Mouse (Mus musculus): ENCODE measurements around the gene Asic2. TPM values are rescaled to one million over a fixed set of nuclear protein-coding genes. Genes with fewer than 3 reads are reported as not detected.

The Asic2 gene
- polyA plus RNA-seq, 2 experiments = 0.01 to 0.04 TPM

DNA sequence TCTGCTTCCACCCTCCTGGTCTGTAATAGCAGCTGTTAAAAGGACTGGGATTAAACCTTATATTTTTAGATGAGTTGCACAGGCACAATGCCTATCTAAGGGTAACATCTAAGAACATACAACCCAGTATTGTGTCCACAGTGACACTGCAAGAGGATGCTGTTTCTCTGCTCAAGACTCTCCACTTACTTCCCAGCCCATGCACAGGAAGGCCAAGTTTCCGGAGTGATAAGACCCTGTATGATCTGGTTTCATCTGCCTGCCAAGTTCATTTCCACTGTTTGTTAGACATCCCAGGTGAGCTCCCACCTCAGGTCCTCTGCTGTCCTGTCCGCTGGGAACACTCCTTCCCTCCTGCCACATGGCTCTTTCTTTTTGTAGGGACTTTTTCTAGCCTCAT, 908.2 kb downstream of the Asic2 start:
- no peak for TF ChIP-seq EP300 (IDR thresholded peaks at IDR 0.05; ENCODE audit: low read depth)
- TF ChIP-seq CTCF (IDR thresholded peaks at IDR 0.05; ENCODE audit: low read depth) = no peak
- no peak overlapping the region for H3K9ac ChIP-seq (replicated peaks)
- H3K4me2 ChIP-seq (ENCODE audit: low read depth) = no peak overlapping the region
- no peaks in the 10 kb centered on the region for H3K27me3 ChIP-seq (ENCODE audit: control insufficient read depth, insufficient read depth, low read length)
- no peak for ATAC-seq (ENCODE audit: insufficient read depth)
- H3K4me3 ChIP-seq (ENCODE audit: insufficient read depth in 1 of 2, low read depth in 2 of 2, low read length in 2 of 2) = no peak overlapping the region
- 43% methylated on average over 2 of the region's 2 CpGs for WGBS (ENCODE audit: insufficient replicate concordance)
- H3K36me3 ChIP-seq (replicated peaks; ENCODE audit: control insufficient read depth, insufficient read depth, low read depth) = no peaks in the 10 kb centered on the region
- DNase-seq (ENCODE audit: low read depth in 3 of 3, low spot score in 3 of 3) = no peak
- H3K27ac ChIP-seq = no peak overlapping the region
- no peaks in the 10 kb centered on the region for H3K9me3 ChIP-seq (ENCODE audit: control insufficient read depth, low read length)
- no peaks in the 10 kb centered on the region for H3K4me1 ChIP-seq (replicated peaks; ENCODE audit: control insufficient read depth in 2 of 2, insufficient read depth in 2 of 2, low read length in 1 of 2)

GRCm38 (mm10) chr11:81059546-81059945, 908.7 kb downstream of the Asic2 start:
- Histone ChIP-seq H3K4me2 (ENCODE audit: low read depth) (no peak overlapping the region), H3K9me3 (ENCODE audit: control insufficient read depth, low read length) (no peaks in the 10 kb centered on the region), H3K27ac (no peak overlapping the region), H3K4me3 (ENCODE audit: insufficient read depth in 1 of 2, low read depth in 2 of 2, low read length in 2 of 2) (no peak overlapping the region), H3K4me1 (replicated peaks; ENCODE audit: control insufficient read depth in 2 of 2, insufficient read depth in 2 of 2, low read length in 1 of 2) (no peaks in the 10 kb centered on the region), H3K27me3 (ENCODE audit: control insufficient read depth, insufficient read depth, low read length) (no peaks in the 10 kb centered on the region), H3K36me3 (replicated peaks; ENCODE audit: control insufficient read depth, insufficient read depth, low read depth) (no peaks in the 10 kb centered on the region), H3K9ac (replicated peaks) (no peak overlapping the region)
- 54% methylated on average over 9 of the region's 9 CpGs for WGBS (ENCODE audit: insufficient replicate concordance)
- ATAC-seq (ENCODE audit: insufficient read depth) (no peak), DNase-seq (ENCODE audit: low read depth in 3 of 3, low spot score in 3 of 3) (no peak)
- TF ChIP-seq EP300 (IDR thresholded peaks at IDR 0.05; ENCODE audit: low read depth) = no peak
- no peak for TF ChIP-seq CTCF (IDR thresholded peaks at IDR 0.05; ENCODE audit: low read depth)

GRCm38 (mm10) chr11:81057506-81057905, 910.8 kb downstream of the Asic2 start:
- Histone ChIP-seq H3K9me3 (ENCODE audit: control insufficient read depth, low read length) (no peaks in the 10 kb centered on the region), H3K36me3 (replicated peaks; ENCODE audit: control insufficient read depth, insufficient read depth, low read depth) (no peaks in the 10 kb centered on the region), H3K9ac (replicated peaks) (no peak overlapping the region), H3K4me3 (ENCODE audit: insufficient read depth in 1 of 2, low read depth in 2 of 2, low read length in 2 of 2) (no peak overlapping the region), H3K27me3 (ENCODE audit: control insufficient read depth, insufficient read depth, low read length) (no peaks in the 10 kb centered on the region), H3K4me1 (replicated peaks; ENCODE audit: control insufficient read depth in 2 of 2, insufficient read depth in 2 of 2, low read length in 1 of 2) (no peaks in the 10 kb centered on the region), H3K27ac (no peak overlapping the region), H3K4me2 (ENCODE audit: low read depth) (no peak overlapping the region)
- TF ChIP-seq CTCF (IDR thresholded peaks at IDR 0.05; ENCODE audit: low read depth) (no peak), EP300 (IDR thresholded peaks at IDR 0.05; ENCODE audit: low read depth) (no peak)
- DNase-seq (ENCODE audit: low read depth in 3 of 3, low spot score in 3 of 3) = no peak
- ATAC-seq (ENCODE audit: insufficient read depth) = no peak
- WGBS (ENCODE audit: insufficient replicate concordance) = 69% methylated on average over 3 of the region's 3 CpGs

GRCm38 (mm10) chr11:81056776-81057175, 911.5 kb downstream of the Asic2 start:
- WGBS (ENCODE audit: insufficient replicate concordance) = 67% methylated on average over 9 of the region's 9 CpGs
- DNase-seq (ENCODE audit: low read depth in 3 of 3, low spot score in 3 of 3) (no peak), ATAC-seq (ENCODE audit: insufficient read depth) (no peak)
- H3K4me3 ChIP-seq (ENCODE audit: insufficient read depth in 1 of 2, low read depth in 2 of 2, low read length in 2 of 2) = no peak overlapping the region
- no peak for TF ChIP-seq CTCF (IDR thresholded peaks at IDR 0.05; ENCODE audit: low read depth)
- no peak for TF ChIP-seq EP300 (IDR thresholded peaks at IDR 0.05; ENCODE audit: low read depth)
- H3K27ac ChIP-seq = no peak overlapping the region
- no peak overlapping the region for H3K4me2 ChIP-seq (ENCODE audit: low read depth)
- no peak overlapping the region for H3K9ac ChIP-seq (replicated peaks)
- no peaks in the 10 kb centered on the region for H3K36me3 ChIP-seq (replicated peaks; ENCODE audit: control insufficient read depth, insufficient read depth, low read depth)
- H3K9me3 ChIP-seq (ENCODE audit: control insufficient read depth, low read length) = no peaks in the 10 kb centered on the region
- H3K4me1 ChIP-seq (replicated peaks; ENCODE audit: control insufficient read depth in 2 of 2, insufficient read depth in 2 of 2, low read length in 1 of 2) = no peaks in the 10 kb centered on the region
- H3K27me3 ChIP-seq (ENCODE audit: control insufficient read depth, insufficient read depth, low read length) = no peaks in the 10 kb centered on the region

- Histone ChIP-seq H3K36me3 (replicated peaks; ENCODE audit: control insufficient read depth, insufficient read depth, low read depth) (no peaks in the 10 kb centered on the region), H3K9me3 (ENCODE audit: control insufficient read depth, low read length) (no peaks in the 10 kb centered on the region), H3K27me3 (ENCODE audit: control insufficient read depth, insufficient read depth, low read length) (no peaks in the 10 kb centered on the region), H3K4me3 (ENCODE audit: insufficient read depth in 1 of 2, low read depth in 2 of 2, low read length in 2 of 2) (no peak overlapping the region), H3K4me1 (replicated peaks; ENCODE audit: control insufficient read depth in 2 of 2, insufficient read depth in 2 of 2, low read length in 1 of 2) (no peaks in the 10 kb centered on the region), H3K9ac (replicated peaks) (no peak overlapping the region), H3K4me2 (ENCODE audit: low read depth) (no peak overlapping the region), H3K27ac (no peak overlapping the region)
- no peak for ATAC-seq (ENCODE audit: insufficient read depth)
- WGBS (ENCODE audit: insufficient replicate concordance) = 52% methylated on average over 12 of the region's 12 CpGs
- DNase-seq (ENCODE audit: low read depth in 3 of 3, low spot score in 3 of 3) = no peak
- TF ChIP-seq CTCF (IDR thresholded peaks at IDR 0.05; ENCODE audit: low read depth) (no peak), EP300 (IDR thresholded peaks at IDR 0.05; ENCODE audit: low read depth) (no peak)
These were observed 912.7 kb downstream of the Asic2 start for GRCm38 (mm10) chr11:81055446-81056145.
